Mouse (Mus musculus): ENCODE measurements at regions not wholly inside any gene's neighbourhood (a gene's known extent, or its start where the extent isn't known, plus 50 kb on each side); places are given as distances from the start of the nearest gene placed in this dataset.
"Not testable (repeated sequence)": the region's sequence is repeated elsewhere in the genome, so short reads cannot be mapped to it uniquely, and the experiment has no call there.

GRCm38 (mm10) chr15:90818161-90818560 lies 138.9 kb upstream of the Cpne8 start:
- Histone ChIP-seq H3K4me1 (replicated peaks; ENCODE audit: control insufficient read depth, insufficient read depth, low read length) (no peaks in the 10 kb centered on the region), H3K4me2 (no peak overlapping the region), H3K36me3 (ENCODE audit: control insufficient read depth, insufficient read depth, low read length) (no peaks in the 10 kb centered on the region), H3K9ac (ENCODE audit: low read depth, low read length) (no peak overlapping the region), H3K27ac (ENCODE audit: low read depth, low read length) (no peak overlapping the region), H3K9me3 (ENCODE audit: control insufficient read depth, low read length) (no peaks in the 10 kb centered on the region), H3K4me3 (ENCODE audit: low read depth, low read length) (no peak overlapping the region), H3K27me3 (replicated peaks; ENCODE audit: control insufficient read depth, insufficient read depth, low read length) (no peaks in the 10 kb centered on the region)
- ATAC-seq (replicated peaks; ENCODE audit: low FRiP score) (no peak), DNase-seq (ENCODE audit: low spot score) (no peak)
- WGBS: 69% methylated on average over 4 of the region's 4 CpGs

GRCm38 (mm10) chr15:90813907-90814306 lies 134.7 kb upstream of the Cpne8 start:
- no peaks in the 10 kb centered on the region for H3K36me3 ChIP-seq (ENCODE audit: control insufficient read depth, insufficient read depth, low read length)
- ATAC-seq (replicated peaks; ENCODE audit: low FRiP score): no peak
- 69% methylated on average over 5 of the region's 5 CpGs for WGBS

GRCm38 (mm10) chr15:90810341-90810740 lies 131.1 kb upstream of the Cpne8 start:
- no peak overlapping the region for H3K4me2 ChIP-seq
- H3K9me3 ChIP-seq (ENCODE audit: control insufficient read depth, low read length): no peaks in the 10 kb centered on the region
- ATAC-seq (replicated peaks; ENCODE audit: low FRiP score) (no peak), DNase-seq (ENCODE audit: low spot score) (no peak)
- H3K27me3 ChIP-seq (replicated peaks; ENCODE audit: control insufficient read depth, insufficient read depth, low read length): no peaks in the 10 kb centered on the region
- no peaks in the 10 kb centered on the region for H3K4me1 ChIP-seq (replicated peaks; ENCODE audit: control insufficient read depth, insufficient read depth, low read length)
- H3K36me3 ChIP-seq (ENCODE audit: control insufficient read depth, insufficient read depth, low read length): no peaks in the 10 kb centered on the region
- H3K9ac ChIP-seq (ENCODE audit: low read depth, low read length): no peak overlapping the region
- WGBS: 64% methylated on average over 3 of the region's 3 CpGs
- H3K4me3 ChIP-seq (ENCODE audit: low read depth, low read length): no peak overlapping the region
- H3K27ac ChIP-seq (ENCODE audit: low read depth, low read length): no peak overlapping the region

More at GRCm38 (mm10) chr15:90813907-90814306, 134.7 kb upstream of the Cpne8 start:
- no peak for DNase-seq (ENCODE audit: low spot score)
- H3K4me1 ChIP-seq (replicated peaks; ENCODE audit: control insufficient read depth, insufficient read depth, low read length): no peaks in the 10 kb centered on the region
- H3K4me2 ChIP-seq: no peak overlapping the region
- no peaks in the 10 kb centered on the region for H3K9me3 ChIP-seq (ENCODE audit: control insufficient read depth, low read length)
- H3K27ac ChIP-seq (ENCODE audit: low read depth, low read length): no peak overlapping the region
- H3K4me3 ChIP-seq (ENCODE audit: low read depth, low read length): no peak overlapping the region
- no peaks in the 10 kb centered on the region for H3K27me3 ChIP-seq (replicated peaks; ENCODE audit: control insufficient read depth, insufficient read depth, low read length)
- H3K9ac ChIP-seq (ENCODE audit: low read depth, low read length): no peak overlapping the region

GRCm38 (mm10) chr15:90808236-90808635 lies 129.0 kb upstream of the Cpne8 start:
- Histone ChIP-seq H3K4me1 (replicated peaks; ENCODE audit: control insufficient read depth, insufficient read depth, low read length) (no peaks in the 10 kb centered on the region), H3K4me3 (ENCODE audit: low read depth, low read length) (no peak overlapping the region), H3K27ac (ENCODE audit: low read depth, low read length) (no peak overlapping the region), H3K9me3 (ENCODE audit: control insufficient read depth, low read length) (no peaks in the 10 kb centered on the region), H3K4me2 (no peak overlapping the region), H3K27me3 (replicated peaks; ENCODE audit: control insufficient read depth, insufficient read depth, low read length) (no peaks in the 10 kb centered on the region), H3K36me3 (ENCODE audit: control insufficient read depth, insufficient read depth, low read length) (no peaks in the 10 kb centered on the region), H3K9ac (ENCODE audit: low read depth, low read length) (no peak overlapping the region)
- 74% methylated on average over 6 of the region's 6 CpGs for WGBS
- ATAC-seq (replicated peaks; ENCODE audit: low FRiP score) (no peak), DNase-seq (ENCODE audit: low spot score) (no peak)

- Histone ChIP-seq H3K9ac (ENCODE audit: low read depth, low read length) (no peak overlapping the region), H3K27ac (ENCODE audit: low read depth, low read length) (no peak overlapping the region), H3K9me3 (ENCODE audit: control insufficient read depth, low read length) (no peaks in the 10 kb centered on the region), H3K4me1 (replicated peaks; ENCODE audit: control insufficient read depth, insufficient read depth, low read length) (no peaks in the 10 kb centered on the region), H3K4me2 (no peak overlapping the region), H3K36me3 (ENCODE audit: control insufficient read depth, insufficient read depth, low read length) (no peaks in the 10 kb centered on the region), H3K27me3 (replicated peaks; ENCODE audit: control insufficient read depth, insufficient read depth, low read length) (no peaks in the 10 kb centered on the region), H3K4me3 (ENCODE audit: low read depth, low read length) (no peak overlapping the region)
- 68% methylated on average over 8 of the region's 8 CpGs for WGBS
- DNase-seq (ENCODE audit: low spot score) (no peak), ATAC-seq (replicated peaks; ENCODE audit: low FRiP score) (no peak)
Measured at GRCm38 (mm10) chr15:90798056-90798455, 118.8 kb upstream of the Cpne8 start.

- 65% methylated on average over 5 of the region's 5 CpGs for WGBS
- H3K9me3 ChIP-seq (ENCODE audit: control insufficient read depth, low read length): no peaks in the 10 kb centered on the region
- no peak overlapping the region for H3K4me3 ChIP-seq (ENCODE audit: low read depth, low read length)
- no peaks in the 10 kb centered on the region for H3K4me1 ChIP-seq (replicated peaks; ENCODE audit: control insufficient read depth, insufficient read depth, low read length)
- H3K9ac ChIP-seq (ENCODE audit: low read depth, low read length): no peak overlapping the region
- ATAC-seq (replicated peaks; ENCODE audit: low FRiP score) (no peak), DNase-seq (ENCODE audit: low spot score) (no peak)
- no peak overlapping the region for H3K4me2 ChIP-seq
- no peak overlapping the region for H3K27ac ChIP-seq (ENCODE audit: low read depth, low read length)
- no peaks in the 10 kb centered on the region for H3K27me3 ChIP-seq (replicated peaks; ENCODE audit: control insufficient read depth, insufficient read depth, low read length)
- no peaks in the 10 kb centered on the region for H3K36me3 ChIP-seq (ENCODE audit: control insufficient read depth, insufficient read depth, low read length)
Measured at GRCm38 (mm10) chr15:90789941-90790340, 110.7 kb upstream of the Cpne8 start.

GRCm38 (mm10) chr15:90784741-90785140 lies 105.5 kb upstream of the Cpne8 start:
- Histone ChIP-seq H3K4me1 (replicated peaks; ENCODE audit: control insufficient read depth, insufficient read depth, low read length) (no peaks in the 10 kb centered on the region), H3K36me3 (ENCODE audit: control insufficient read depth, insufficient read depth, low read length) (no peaks in the 10 kb centered on the region), H3K27me3 (replicated peaks; ENCODE audit: control insufficient read depth, insufficient read depth, low read length) (no peaks in the 10 kb centered on the region), H3K27ac (ENCODE audit: low read depth, low read length) (no peak overlapping the region), H3K4me2 (no peak overlapping the region), H3K9me3 (ENCODE audit: control insufficient read depth, low read length) (no peaks in the 10 kb centered on the region), H3K4me3 (ENCODE audit: low read depth, low read length) (no peak overlapping the region), H3K9ac (ENCODE audit: low read depth, low read length) (no peak overlapping the region)
- 77% methylated on average over 5 of the region's 5 CpGs for WGBS
- DNase-seq (ENCODE audit: low spot score) (no peak), ATAC-seq (replicated peaks; ENCODE audit: low FRiP score) (no peak)

- no peak for DNase-seq (ENCODE audit: low spot score)
- ATAC-seq (replicated peaks; ENCODE audit: low FRiP score): no peak
- no peaks in the 10 kb centered on the region for H3K27me3 ChIP-seq (replicated peaks; ENCODE audit: control insufficient read depth, insufficient read depth, low read length)
- H3K4me1 ChIP-seq (replicated peaks; ENCODE audit: control insufficient read depth, insufficient read depth, low read length): no peaks in the 10 kb centered on the region
- no peak overlapping the region for H3K4me3 ChIP-seq (ENCODE audit: low read depth, low read length)
- H3K9me3 ChIP-seq (ENCODE audit: control insufficient read depth, low read length): no peaks in the 10 kb centered on the region
- H3K36me3 ChIP-seq (ENCODE audit: control insufficient read depth, insufficient read depth, low read length): no peaks in the 10 kb centered on the region
- no peak overlapping the region for H3K4me2 ChIP-seq
- WGBS: 59% methylated on average over 5 of the region's 5 CpGs
- no peak overlapping the region for H3K27ac ChIP-seq (ENCODE audit: low read depth, low read length)
- H3K9ac ChIP-seq (ENCODE audit: low read depth, low read length): no peak overlapping the region
Measured at GRCm38 (mm10) chr15:90767521-90767920, 88.3 kb upstream of the Cpne8 start.

- not testable (repeated sequence) for H3K9ac ChIP-seq (ENCODE audit: low read depth, low read length); ATAC-seq (replicated peaks; ENCODE audit: low FRiP score); H3K4me3 ChIP-seq (ENCODE audit: low read depth, low read length); H3K9me3 ChIP-seq (ENCODE audit: control insufficient read depth, low read length); DNase-seq (ENCODE audit: low spot score); H3K36me3 ChIP-seq (ENCODE audit: control insufficient read depth, insufficient read depth, low read length); H3K4me1 ChIP-seq (replicated peaks; ENCODE audit: control insufficient read depth, insufficient read depth, low read length); H3K27ac ChIP-seq (ENCODE audit: low read depth, low read length); H3K27me3 ChIP-seq (replicated peaks; ENCODE audit: control insufficient read depth, insufficient read depth, low read length); H3K4me2 ChIP-seq
- 96% methylated on average over 7 of the region's 17 CpGs for WGBS
Measured at GRCm38 (mm10) chr15:90764501-90764900, 85.3 kb upstream of the Cpne8 start.

Data from liver, embryonic 11.5 days (tissue).